Mouse (Mus musculus) retina, adult 2 months (tissue): Measurements from ENCODE around the gene Matn4.

Source experiments
- DNase-seq: peaks from one replicate; pipeline ENCODE4 v3.0.0-alpha.2; 2012; ENCODE audit warnings: low read depth, low spot score

The Matn4 gene

DNA sequence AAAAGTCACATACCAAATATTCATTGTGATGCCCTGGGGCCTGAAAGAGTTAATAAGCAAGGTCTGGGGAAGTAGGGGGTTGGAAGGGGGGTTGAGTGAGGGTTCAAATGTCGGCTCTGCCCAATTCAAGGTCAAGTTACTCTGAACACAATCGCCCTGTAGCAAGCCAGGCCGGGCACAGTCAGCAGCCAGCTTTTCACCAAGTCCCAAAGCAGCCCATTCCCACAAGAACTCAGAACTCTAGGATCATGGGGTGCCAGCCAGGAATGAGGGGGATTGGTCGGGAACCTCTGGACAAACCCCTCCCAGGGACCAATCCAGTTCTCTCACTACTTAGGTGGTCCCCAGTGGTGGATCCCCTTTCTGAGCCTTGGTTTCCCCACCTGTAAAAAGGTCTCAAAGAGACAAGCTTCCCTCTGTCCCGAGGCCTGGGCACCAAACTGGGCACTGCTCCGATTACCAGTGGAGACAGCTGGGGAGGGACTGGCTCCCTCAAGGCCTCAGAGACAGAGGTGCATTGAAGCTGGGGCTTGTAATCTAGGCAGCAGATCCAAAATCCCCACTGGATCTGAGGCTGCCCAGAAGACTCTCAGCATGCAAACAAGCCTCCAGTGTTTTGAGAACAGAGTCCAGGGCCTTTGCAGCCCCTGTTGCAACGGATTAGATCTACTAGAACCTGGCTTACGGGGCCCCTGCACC lies 31.4 kb upstream of the Matn4 start:
- no peak for DNase-seq

DNA sequence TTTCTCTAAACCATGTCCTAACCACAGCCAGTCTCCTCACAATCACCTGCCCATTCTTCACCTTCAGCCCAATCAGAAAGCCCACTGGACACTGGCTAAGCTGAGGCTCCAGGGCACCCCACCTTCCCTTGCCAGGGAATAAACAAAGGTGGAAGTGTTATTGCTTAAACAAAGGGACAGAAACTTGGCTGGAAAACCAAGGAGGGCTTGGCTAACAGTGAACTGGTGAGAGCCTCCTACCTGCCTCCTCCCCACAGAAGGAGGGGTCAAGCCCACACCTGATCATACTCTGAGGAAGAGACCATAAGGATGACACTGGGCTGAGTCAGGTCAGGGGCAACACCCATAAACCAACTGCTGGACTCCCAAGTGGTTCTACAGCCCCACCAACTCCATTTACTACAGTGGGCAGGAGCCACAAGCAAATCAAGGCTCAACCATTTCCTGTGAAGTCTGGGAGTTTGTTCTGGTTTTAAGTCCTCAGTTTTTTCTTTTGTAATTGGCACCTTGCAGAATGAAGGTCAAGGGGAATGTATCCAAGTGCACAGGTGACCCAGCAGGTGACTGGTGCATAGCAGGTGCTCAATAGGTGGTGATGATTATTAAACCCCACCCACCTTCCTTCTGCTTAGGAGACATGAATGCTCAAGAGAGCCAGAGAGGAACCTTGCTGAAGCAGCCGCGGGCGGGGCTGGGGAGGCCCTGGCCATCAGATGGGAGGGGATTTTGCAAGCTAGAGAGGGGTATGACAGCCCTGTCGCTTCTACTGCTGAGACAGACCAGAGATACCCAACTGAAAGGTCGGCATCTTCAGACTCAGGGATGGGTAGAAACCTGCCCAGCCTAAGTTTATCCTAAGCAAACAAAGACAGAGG lies 30.5 kb upstream of the Matn4 start:
- no peak for DNase-seq

DNA sequence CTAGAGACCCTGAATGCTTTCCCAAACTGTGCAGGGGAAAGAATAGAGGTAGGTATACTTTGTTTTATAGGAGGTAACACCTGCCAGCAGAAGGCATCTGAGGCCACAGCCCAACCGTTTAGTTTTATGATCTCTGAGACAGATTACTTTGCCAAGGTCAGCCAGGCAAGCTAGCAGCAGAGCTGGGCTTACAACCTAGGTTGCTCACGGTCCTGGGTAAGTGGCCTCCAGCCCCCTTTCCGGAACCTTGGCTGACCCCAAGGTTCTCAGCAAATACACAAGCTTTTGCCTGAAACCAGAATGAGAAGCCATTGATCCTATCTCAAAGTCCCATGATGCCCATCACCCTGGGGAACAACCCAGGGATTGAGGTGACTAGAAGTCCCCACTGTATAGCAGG lies 29.7 kb upstream of the Matn4 start:
- DNase-seq, result no peak

DNA sequence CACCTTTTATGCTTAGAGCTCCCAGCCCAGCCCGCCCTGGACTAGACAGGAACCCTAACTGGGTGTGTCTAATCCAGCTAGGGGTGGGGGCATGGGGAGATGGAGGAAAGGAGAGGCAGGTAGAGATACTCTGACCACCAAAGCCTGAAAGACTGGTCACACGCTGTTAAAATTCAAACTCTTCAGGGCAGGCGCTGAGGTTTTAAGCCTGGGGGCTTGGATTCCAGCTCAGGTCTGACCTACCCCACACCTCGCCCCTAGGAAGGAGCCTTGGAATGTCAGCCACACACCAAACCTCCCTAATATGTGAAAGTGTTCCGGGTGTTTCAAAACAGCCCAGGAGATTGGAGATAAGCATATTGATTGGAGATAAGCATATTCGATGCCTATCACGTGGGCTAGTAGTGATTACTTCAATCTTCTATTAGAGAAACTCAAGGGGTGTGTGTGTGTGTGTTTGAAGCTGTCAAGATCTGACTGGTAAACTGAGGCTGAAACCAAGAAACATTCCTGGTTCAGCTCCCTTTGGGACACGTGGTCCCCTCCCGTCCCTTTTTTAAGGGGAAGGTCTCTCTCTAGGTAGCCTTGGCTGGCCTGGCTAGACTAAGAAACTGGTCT lies 28.4 kb upstream of the Matn4 start:
- DNase-seq, result no peak

DNA sequence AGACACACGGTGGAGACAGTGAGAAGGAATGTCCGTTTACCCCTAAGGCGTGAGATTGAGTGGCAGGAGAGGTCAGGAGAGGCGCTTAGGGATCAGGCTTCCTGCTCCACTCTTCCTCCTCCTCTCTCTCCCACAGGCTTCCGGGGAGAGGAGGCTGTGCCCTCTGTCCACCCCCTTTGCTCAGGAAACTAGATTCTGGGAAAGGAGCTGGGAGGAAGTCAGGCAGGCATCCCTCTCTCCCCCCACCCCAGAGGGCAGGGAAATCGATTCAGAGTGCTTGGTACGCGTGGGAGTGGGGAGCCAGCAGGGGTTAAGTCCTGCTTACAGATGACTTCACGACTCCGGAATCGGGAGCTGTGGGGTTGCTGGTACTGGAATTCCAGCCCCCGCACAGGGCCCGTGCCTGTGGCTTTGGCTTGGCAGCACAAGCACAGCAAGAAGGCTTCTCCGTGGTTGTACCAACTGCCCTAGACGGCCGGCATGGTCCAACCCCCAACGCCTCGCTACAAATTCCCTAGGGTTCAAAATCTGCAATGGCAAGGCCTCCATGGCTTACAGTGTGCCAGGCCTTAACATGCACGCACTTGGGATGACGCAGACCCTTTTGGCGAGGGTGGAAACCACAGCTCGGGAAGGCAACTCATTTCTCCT lies 27.7 kb upstream of the Matn4 start:
- no peak for DNase-seq

DNA sequence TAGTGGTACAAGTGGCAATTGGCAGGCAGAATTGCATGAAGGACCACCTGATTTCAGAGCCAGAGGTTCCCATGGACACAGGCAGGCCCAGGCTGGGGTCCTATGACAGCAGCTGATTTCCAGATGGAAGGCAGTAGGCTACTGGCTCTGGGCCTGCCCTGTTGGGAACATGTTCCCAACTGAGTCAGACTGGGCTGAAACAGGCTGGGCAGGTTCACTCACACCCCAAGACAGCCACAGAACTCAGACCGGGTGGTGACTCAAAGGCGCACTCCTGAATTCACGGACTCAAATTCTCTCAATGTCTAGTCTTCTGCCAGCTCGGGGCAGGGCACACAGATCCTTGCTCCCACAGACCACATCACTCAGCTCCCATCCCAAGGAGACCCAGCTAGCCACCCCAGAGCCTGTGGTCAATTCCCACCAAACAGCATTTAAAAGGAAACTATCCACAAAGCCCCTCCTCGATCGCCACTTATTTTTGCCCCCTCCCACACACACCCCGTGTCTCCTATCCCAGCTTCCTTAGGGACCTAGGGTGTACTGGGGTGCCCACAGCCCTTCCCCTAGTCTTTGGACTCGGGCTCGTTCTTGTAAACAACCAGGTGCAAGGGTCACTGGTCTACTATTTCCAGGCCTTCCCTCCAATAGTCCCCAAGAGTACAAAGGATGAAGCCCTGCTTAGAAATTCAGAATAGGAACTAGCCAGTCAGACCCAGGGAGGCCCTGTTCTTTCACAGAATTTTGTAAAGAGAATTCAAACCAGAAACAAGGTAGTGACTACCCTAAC lies 26.9 kb upstream of the Matn4 start:
- DNase-seq, result no peak

DNA sequence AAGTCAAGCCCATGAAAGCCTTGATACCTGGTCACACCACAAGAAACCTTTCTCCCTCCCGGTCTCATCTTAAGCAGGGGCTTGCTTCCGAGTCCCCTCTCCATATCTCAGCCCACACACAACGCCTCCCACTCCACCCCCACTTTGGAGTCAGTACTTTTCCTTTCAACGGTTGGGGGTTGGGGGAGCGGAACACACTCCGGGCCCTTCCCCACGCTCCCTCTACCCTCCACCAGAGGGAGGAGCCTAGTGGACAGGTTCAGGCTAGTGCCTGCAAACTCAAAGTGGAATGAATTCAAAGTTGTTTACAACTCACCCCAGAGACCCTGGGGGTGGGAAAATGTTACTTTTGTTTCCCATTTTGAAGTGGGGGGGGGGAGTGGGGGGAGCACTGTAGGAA lies 25.7 kb upstream of the Matn4 start:
- DNase-seq, result no peak

DNA sequence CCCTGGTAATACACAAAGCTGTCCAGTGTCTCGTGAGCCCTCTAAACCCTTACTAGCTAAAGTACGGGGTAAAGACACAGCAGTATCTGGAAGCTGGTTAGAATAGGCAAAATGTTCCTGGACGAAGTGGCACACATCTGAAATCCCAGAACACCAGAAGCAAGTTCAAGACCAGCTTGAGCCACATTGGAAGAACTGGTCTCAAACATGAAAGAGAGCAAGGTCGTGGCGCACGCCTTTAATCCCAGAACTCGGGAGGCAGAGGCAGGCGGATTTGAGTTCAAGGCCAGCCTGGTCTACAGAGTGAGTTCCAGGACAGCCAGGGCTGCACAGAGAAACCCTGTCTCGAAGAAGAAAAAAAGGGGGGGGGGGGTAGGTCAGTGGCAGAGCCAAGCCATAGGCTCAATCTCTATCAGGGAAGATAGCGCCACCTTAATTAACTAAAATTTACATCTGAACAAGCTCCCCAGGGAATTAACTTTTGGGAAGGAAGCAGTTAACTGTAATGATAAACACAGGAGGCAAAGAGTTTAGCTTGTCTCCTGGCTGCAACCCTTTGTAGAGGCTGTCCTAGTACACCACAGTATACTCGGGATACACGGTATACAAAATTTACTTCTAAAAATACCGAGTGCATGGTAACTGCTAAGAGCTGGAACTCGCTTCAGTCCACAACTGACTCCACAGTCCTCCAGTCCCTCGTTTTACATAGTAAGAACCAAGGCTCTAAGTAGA lies 25.1 kb upstream of the Matn4 start:
- no peak for DNase-seq

DNA sequence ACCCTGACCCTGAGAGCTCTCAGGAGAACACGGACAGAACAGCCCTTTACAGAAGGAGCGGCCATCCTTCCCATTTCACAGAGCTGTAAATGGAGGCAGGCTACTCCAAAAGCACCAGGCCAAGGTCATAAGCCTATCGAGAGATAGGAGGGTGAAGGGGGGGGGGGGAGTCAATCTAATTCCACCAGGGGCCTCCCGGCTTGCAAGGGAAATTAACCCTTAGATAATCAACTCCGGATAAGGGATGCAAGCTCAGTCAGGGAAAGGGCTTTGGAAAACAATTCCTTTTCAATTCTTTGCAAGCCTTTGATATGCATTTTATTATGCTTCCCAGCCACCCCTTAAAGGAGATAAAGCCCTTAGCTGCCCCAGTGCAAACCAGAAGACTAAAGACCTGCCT lies 23.5 kb upstream of the Matn4 start:
- no peak for DNase-seq

DNA sequence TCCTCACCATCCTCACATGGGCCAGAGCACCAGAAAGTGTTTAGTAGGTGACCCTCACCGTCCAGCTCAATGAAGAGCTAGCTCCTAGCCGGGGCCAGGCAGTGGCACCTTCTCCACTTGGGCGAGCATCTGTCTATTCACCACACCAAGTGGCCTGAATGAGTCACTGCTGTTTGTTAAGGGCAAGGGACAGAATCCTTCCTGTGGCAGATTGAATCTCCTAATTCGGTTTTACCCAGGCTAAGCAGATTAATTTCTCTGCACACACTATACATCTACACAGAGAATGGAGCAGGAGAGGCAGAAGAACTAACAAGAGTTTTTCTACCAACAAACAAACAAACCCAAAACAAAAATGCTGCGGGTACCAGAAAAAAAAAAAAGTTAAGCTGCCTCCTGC lies 22.0 kb upstream of the Matn4 start:
- peak; percentile 78 for DNase-seq

DNA sequence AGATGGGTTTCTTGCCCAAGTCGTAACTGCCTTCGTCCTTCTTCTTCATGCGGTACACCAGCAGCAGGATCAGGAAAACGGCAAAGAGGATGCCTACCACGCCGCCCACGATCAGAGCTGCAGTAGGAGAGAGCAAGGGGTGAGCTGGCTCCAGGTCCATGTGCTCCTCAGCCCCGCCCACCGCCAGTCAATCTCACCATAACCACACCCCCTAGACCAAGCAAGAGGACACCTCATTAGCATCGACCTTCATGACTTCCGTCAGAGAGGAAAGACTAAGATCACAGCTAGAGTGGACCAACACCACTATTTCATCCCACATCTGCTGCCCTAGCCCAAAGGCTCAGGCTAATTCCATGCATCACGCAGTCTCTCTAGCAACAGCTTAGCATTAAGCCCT lies 21.2 kb upstream of the Matn4 start:
- DNase-seq, result no peak

DNA sequence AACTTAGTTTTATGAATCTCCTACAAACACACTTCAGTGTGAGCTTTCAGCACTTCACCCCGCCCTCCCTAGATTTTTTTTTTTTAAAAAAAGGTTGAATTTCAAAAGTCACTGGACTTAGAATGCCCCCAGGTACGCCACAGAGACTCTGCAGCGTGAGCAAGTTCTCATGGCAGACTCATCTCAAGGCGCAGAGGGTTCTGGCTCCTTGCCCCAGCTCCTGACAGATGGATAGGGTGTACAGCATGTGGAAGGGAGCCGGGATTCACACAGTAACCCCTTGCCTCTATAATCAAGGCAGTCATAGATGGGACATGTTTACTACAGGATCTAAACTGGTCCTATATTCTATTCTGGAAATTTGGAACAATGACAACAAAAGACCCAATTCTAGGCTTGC lies 20.4 kb upstream of the Matn4 start:
- DNase-seq, result no peak

DNA sequence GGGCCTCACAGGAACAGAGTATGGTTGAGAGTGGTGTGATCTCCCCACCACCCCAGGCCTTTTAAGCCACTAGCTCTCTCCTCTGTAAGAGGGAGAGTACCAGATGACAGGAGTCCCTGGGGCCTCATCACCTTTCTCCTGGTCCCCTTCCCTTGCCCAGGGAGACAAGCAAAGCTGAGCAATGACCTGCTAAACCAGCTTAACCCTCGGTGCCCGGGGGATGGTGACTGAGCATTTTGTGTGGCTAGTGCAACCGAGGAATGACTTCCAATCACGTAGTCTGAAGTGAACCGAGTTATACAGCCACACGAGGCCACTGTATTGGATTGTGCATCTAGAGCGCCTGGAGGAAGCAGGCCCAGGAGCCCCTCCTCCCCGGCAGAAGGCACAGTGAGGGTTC lies 19.4 kb upstream of the Matn4 start:
- no peak for DNase-seq

DNA sequence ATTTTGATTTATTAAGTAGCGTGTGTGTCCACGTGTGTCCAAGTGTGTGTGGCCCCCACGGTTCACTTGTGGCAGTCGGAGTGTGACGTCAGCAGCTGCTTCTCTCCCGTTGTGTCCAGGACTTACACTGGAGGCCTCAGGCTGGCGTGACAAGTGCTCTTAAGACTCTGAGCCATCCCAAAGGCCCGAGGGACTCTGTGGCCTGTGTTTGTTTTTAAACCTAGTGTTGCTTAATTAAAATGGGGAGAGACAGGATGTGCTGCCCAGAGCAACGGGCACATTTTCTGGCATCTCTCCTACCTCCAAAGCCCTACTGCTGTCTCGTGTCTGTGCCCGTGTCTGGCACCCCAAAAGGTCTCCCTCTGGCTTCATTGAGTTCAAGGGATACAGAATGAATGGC lies 18.5 kb upstream of the Matn4 start:
- DNase-seq, result no peak

DNA sequence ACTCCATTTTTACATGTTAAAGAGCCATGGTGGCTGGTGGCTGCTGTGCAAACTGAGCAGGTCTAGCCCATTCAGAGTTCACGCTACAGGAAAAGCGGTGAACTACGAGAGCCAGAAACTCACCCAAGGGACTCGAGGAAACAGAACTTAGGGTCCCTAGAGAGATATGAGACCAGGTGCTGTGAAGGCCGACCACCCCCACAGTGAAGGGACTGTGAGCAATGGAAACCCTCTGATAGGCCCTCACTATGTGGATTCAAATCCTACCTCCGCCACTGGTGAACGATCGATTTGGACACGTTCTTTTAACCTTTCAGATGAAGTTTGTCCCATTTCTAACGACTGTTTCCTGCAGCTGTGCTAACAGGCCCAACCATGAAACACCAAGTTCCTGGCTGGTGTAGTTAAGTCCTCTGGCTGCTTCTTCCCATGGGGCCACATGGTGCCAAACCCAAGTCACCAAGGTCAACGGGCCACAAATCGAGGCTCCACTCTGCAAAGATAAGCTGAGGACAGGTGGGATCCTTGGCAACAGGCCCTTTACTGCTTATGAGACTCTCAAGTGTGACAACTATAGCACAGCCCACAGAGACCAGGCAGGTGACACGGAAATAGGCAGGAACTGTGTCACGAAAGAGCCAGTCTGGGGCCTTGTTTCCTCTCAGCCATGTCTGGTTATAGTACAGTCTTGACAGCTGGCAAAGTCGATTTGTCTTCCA lies 17.9 kb upstream of the Matn4 start:
- DNase-seq, result no peak

DNA sequence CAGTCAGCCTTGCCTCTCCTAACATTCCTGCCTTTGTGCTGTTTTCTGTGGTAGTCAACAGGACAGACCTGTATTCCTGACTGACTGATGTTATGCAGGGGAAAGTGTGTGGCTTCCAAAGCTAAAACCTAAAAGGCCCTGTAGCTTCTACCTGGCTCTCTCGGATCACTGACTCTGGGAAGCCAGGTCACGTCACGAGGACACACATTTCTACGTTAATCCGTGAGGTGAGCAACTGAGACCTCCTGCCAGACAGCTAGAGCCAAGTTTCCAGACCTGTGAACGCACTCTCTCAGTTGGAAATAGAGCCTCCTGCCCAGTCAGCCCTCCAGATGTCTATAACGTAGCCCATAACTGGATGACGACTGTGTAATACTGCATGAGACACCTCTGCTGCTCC lies 17.0 kb upstream of the Matn4 start:
- DNase-seq, result no peak

DNA sequence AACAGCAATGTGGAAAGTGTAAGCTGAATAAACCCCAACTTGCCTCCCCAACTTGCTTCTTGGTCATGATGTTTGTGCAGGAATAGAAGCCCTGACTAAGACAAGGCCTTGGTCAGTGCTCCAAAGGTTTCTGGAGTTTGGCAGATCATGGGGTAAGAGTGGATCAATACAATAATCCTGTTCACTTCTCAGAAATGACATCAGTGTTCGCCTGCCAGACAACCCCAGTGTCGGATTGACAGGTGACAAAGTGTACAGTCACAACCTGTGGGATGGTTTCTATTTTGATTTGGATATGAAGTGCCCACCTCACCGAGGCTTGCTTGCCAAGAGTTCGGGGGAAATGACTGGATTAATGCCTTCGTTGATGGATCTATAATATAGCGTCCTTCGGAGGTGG lies 16.3 kb upstream of the Matn4 start:
- DNase-seq, result no peak

DNA sequence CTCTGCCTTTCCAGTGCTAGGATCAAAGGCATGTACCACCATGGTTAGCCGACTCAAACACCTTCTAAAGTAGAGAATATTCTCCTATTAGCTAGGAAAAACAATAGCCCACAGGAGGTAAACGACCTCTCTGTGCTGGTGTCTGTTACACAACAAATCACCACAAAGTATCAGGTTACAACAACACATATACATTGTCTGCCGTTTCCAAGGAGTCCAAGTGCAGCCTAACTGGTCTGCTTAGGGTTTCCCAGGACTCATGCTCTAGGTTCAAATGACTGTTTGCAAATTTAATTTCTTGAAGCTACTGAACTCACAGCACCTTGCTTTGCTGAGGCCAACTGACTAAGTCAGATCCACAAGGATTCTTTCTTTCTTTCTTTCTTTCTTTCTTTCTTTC lies 14.5 kb upstream of the Matn4 start:
- no peak for DNase-seq

DNA sequence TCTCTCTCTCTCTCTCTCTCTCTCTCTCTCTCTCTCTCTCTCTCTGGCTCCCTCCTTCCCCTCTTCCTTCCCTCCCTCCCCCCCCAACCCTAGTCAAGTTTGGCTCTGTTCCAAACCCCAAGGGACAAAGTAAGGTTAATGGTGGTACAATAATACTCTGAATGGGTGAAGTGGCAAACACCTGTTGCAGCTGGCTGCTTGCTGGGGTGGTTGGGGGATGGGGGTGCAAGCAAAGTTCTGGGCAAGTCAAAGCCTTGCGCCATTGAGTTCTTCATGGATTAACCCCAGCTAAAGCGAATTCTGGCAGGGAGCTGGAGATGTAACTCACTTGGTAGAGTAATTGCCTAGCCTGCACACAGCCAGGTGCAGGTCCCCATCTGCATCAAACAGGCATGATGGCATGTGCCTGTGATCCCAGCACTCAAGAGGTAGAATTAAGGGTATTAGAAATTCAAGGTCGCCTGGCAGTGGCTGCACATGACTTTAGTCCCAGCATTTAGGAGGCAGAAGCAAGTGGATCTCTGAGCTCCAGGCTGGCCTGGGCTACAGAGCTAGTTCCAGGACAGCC lies 13.4 kb upstream of the Matn4 start:
- no peak for DNase-seq

DNA sequence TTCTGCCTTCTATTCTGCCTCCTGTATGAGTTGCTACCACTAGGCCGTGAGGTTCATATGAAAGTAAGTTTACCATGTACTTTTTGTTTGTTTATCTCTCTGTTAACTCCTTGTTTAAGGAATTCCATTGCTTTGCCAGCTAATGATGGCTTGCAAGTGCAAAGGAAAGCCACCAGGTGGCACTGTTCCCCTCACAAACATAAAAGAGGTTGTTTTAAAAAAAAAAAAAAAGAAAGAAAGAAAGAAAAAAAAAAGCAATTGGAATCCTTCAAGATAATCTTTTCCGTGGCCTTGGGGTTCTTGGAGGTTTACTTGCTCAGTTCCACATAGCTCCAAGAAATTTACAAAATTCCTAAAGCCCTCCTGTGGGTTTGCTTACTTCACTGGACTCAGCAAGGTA lies 12.2 kb upstream of the Matn4 start:
- no peak for DNase-seq
